Mouse (Mus musculus) pancreas, adult 10 weeks (tissue): ENCODE results near the gene Olfr731. TPM values are rescaled to one million over a fixed set of nuclear protein-coding genes. Genes with fewer than 3 reads are reported as not detected.

Experiments used
- polyA plus RNA-seq: library from polyadenylated mRNA; stranded (reverse); fragments of 350-450 nt; fragmentation: Illumina TruSeq; extraction: RNeasy Lipid Tissue Mini Kit (QIAGEN cat#74804); gene quantifications from one replicate; pipeline ENCODE4 v1.2.3, GENCODE M21; 2015; ENCODE audit warnings: low read depth, low replicate concordance; ENCODE audit not compliant: insufficient read depth

Olfr731 gene
- not detected for polyA plus RNA-seq

DNA sequence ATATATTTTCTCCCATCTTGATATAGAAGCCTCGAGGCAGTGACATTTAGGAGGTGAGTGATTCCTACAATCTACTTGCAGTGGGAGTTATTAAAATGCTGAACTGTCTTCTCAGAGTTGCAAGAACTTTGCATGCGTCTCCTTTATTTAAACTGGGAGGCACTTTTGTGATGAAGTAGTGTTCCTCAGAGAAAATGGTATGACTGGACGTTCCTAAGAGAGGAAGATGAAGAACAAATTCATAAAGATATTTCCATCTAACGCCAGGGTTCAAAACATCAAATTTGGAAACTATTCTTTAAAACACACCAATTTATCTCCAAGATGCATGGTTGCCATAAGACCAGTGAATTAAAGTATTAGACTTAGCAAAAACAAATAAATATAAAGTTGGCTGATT lies at the start of gene Olfr731:
Gene Olfr731, minus strand, starts transcription at position 101 of the 400 bp plus-strand sequence.

GRCm38 (mm10) chr14:50284106-50284505 lies 42.4 kb upstream of the Olfr731 start, which contains the start of gene Olfr732:
TSS of gene Olfr732 (minus strand) at chr14:50284206.

GRCm38 (mm10) chr14:50188098-50188497 lies 53.6 kb downstream of the Olfr731 start, which contains the start of gene Olfr730:
TSS of gene Olfr730 (minus strand) at chr14:50188198.

Other genes starting within 250 kb of the Olfr731 start
- gene Olfr725, start 201.5 kb downstream of the Olfr731 start, polyA plus RNA-seq = not detected
- gene Olfr726, start 150.9 kb downstream of the Olfr731 start, polyA plus RNA-seq = not detected
- not detected for gene Olfr727, start 118.7 kb downstream of the Olfr731 start, polyA plus RNA-seq
- gene Olfr728, start 99.2 kb downstream of the Olfr731 start, polyA plus RNA-seq = not detected
- not detected for gene Olfr729, start 89.0 kb downstream of the Olfr731 start, polyA plus RNA-seq
- not detected for gene Olfr730, start 53.7 kb downstream of the Olfr731 start, polyA plus RNA-seq
- gene Olfr732, start 42.3 kb upstream of the Olfr731 start, polyA plus RNA-seq = not detected
- gene Olfr733, start 59.7 kb upstream of the Olfr731 start, polyA plus RNA-seq = not detected
- not detected for gene Olfr734, start 84.9 kb upstream of the Olfr731 start, polyA plus RNA-seq
- not detected for gene Olfr735, start 107.0 kb upstream of the Olfr731 start, polyA plus RNA-seq
- not detected for gene Tlr11, start 116.0 kb upstream of the Olfr731 start, polyA plus RNA-seq
- gene Olfr736, start 139.3 kb upstream of the Olfr731 start, polyA plus RNA-seq = not detected
- gene Olfr738, start 165.7 kb upstream of the Olfr731 start, polyA plus RNA-seq = not detected
- not detected for gene Olfr739, start 176.8 kb upstream of the Olfr731 start, polyA plus RNA-seq
- not detected for gene Olfr740, start 203.7 kb upstream of the Olfr731 start, polyA plus RNA-seq
- not detected for gene Olfr741, start 230.9 kb upstream of the Olfr731 start, polyA plus RNA-seq